Mouse (Mus musculus) liver, embryonic 14.5 days (tissue): Measurements from ENCODE around the gene Mmp14.
A peak's percentile ranks its signal among the peaks of the same experiment; 100 is the strongest.

Experiments
- CTCF ChIP-seq: IDR thresholded peaks from 2 replicates; pipeline ENCODE4 v1.5.1; 2016; ENCODE audit warnings: antibody characterized with exemption, low read depth, control low read depth
- EP300 ChIP-seq: IDR thresholded peaks from 2 replicates; pipeline ENCODE4 v1.6.1; 2016; ENCODE audit warnings: antibody characterized with exemption, low read depth

GRCm38 (mm10) chr14:54482498-54482897 lies 51.1 kb downstream of the Mmp14 start:
- TF ChIP-seq EP300 (no peak), CTCF (peak; percentile 89)
